Mouse (Mus musculus): ENCODE measurements around the gene Dpp4.

Gene Dpp4

DNA sequence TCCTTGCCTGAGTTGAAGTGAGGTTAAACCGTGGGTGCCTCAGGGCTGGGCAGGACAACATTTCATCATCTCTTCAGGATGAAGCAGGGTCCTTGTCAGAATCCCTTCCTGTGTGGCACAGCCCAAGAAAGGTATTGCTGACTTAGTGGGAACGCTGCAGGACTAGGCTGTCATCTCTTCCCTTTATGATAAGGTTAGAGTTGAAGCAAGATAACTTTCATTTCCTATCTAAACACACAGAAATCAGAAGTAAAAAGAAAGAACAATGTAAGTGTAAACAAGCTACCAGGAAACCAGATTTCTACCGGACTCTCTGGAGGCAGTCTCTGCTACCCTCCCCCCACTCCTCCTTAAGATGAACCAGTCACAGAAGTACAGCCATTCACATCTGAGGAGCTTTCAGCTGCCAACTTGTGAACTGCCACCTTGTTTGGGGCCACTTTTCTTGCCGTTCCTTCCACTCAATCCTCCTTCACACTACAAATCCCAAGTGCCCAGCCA, 3.3 kb downstream of the Dpp4 start:
- no peak for DNase-seq (ENCODE audit: low spot score)

DNA sequence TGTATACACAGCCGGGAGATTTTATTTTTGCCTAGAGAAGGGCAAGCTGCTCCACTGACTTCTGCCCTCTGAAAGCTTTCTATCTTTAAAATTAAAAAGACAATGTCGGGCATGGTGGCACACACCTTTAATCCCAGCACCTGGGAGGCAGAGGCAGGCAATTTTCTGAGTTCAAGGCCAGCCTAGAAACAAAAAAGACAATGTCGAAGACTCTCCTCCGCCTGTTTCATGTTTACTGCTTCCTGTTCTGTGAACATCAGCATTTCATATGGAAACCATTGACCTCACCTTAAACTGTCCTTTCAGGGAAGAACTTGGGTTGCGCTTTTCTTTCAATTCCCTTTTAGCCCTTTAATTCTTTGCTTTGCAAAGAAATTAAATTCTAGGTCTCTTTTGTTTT, 3.8 kb downstream of the Dpp4 start:
- no peak for DNase-seq (ENCODE audit: low spot score)

DNA sequence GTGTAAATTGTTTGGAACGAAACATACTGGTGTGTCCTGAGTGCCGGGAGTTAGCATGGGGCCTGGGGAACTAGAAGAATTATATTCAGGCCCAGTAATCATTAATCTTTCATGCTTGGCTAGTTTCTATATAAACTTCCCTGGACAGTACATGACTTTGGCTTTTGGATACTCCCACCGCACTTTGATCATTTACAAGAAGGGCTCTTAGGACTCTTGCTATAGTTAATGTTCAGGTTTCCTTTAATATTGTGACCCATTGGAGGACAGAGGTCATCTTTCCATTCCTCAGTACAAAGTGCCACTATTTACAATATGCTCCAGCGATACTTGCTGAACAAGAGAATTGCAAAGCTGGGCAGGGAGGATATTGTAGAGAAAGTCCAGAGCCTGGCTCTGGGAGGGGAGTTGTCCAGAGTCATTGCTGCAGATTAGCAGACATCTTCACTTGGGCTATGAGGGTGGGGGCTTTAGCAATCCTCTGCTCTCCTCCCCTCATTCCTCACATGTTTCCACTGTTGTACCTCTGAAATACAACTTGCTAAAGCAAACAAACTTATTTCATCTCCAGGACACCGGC, 8.4 kb downstream of the Dpp4 start:
- no peak for DNase-seq (ENCODE audit: low spot score)

DNA sequence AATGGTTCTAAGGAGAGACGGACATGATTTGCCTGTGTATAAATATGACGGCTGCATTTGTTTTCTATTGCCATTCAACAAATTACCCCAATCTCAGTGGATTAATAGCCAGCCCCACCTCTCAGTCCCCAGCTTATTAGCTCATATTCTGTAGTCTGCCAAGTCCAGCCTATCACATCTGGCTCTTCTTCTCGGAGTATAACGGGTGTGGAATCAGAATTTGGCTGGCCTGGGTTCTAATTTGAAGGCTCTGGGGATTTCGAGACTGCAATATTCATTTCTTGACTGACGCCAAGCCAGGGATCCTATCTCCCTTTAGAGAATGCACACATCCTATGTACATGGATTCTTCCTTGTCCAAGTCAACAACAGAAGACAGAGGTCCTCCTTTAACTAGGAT, 11.0 kb downstream of the Dpp4 start:
- DNase-seq (ENCODE audit: low spot score): no peak

DNA sequence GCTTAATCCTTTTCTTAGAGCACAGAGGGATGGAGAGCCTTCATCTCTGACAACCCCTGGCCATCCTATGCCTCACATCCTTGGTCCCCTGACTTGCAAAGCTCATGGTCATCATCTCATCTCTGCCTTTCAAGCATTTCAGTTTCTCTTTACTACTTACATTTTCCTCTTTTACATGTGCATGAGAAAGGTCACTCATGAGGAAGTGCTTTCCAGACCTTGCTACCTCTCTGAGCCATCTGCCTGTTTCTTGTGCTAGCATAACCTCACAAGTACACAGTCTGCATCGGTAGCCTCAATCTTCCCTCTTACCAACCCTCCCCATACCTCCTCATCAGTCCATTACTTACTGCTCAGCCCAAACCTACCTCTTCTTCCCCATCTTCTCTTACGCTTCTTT, 12.2 kb downstream of the Dpp4 start:
- DNase-seq (ENCODE audit: low spot score): no peak

DNA sequence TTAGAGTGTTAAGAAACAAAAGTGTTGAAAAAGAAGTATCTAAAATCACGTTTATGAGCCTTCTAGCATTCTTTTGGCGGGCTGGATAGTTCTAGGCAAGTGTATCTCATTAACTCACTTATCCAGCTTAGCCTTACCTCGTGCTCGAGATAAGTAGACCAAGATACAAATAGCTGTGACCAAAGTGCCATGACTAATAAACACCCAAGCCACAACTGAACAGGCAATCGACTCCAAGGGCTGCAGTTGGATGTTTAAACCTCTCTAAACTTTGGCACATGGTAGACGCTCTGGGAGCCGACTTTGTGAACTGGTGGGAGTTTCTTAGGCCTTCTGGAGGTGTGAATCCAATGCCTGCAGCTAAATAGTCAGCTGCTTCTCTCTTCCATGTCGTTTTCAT, 12.7 kb downstream of the Dpp4 start:
- no peak for DNase-seq (ENCODE audit: low spot score)

DNA sequence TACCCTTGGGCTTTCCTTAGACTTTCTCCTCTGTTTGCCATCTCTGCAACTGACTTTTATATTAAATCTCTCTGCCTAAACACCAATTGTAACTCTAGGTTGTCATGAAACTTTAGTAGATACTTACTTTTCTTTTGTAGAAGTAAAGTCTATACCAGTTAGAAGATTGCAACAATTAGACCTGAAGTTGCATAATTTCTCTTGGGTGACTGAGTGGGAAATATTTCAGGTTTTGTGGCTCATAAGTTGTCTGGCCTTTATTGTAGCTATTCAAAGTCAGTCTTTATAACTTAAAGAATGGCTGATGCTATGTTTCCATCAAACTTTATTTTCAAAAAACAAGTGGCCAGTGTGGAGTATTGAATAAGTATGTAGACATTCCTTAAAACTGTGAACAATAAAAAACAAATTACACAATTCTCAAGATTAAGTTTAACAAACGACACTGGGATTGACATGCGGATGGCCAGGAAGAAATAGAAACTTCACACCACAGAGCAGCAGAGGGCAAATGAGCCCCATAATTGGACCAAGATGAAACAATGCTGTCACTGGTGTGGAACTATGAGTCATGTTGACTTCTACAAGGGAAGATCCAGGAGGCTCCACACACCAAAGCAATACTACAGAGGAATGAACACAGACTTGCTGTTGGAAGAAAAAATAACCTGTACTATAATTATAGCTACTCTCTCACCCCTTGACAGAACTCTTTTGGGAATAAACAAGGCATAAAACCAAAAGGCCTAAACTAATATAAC, 13.7 kb downstream of the Dpp4 start:
- no peak for DNase-seq (ENCODE audit: low spot score)

DNA sequence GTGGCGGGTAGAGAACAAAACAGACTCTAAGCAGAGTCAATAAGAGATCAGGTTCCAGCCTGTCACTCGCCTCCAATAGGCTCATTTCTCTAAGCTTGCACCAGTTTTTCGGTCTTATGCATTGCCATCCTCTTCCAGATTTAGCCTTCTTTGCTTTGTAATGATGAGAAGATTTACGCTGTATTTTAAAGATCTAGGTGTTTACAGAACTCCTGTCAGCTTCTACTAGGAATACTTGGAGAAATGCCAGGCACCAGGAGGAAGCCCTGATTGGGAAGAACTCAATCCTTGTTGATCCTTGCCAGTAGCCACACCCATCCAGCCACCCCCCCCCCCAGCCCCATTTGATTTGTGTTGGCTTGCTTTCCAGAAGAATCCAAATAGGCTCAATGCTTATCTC, 14.4 kb downstream of the Dpp4 start:
- no peak for DNase-seq (ENCODE audit: low spot score)

DNA sequence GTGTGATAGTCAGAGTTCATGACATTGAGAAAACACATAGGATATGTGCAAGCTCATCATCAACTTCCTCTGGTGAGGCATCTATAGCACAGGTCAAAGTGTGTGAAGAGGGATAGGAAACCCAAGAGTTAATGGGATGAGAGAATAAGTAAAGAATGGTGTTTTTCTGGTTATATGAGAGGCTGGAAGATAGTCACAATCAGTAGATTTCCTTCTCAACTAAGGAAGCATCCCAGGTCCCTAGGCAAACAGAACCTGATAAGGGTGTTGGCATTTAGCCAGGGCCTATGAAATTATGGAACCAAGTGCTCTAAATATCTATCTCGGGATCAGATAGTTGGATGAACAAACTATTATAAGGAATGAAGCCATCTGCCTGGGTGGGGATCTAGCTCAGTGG, 15.2 kb downstream of the Dpp4 start:
- no peak for DNase-seq (ENCODE audit: low spot score)

DNA sequence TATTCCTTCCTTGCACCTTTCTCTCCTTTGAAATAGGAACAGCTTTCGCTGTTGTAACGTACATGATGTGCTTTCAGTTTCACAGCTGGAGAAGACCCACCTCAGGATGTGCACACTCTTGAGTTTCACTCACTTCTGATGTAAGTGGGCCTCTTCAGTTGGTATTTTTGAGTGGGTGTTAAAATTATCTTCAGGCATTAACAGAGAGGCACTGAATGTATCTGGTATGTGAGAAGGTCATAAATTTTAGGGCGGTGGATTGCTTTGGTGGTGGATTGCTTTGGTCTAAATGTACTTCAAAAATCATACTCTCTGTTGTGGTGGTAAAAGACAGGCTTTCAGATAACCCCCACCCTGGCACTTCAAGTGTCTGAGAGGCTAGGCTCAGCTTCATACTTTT, 17.2 kb downstream of the Dpp4 start:
- DNase-seq (ENCODE audit: low spot score): no peak

DNA sequence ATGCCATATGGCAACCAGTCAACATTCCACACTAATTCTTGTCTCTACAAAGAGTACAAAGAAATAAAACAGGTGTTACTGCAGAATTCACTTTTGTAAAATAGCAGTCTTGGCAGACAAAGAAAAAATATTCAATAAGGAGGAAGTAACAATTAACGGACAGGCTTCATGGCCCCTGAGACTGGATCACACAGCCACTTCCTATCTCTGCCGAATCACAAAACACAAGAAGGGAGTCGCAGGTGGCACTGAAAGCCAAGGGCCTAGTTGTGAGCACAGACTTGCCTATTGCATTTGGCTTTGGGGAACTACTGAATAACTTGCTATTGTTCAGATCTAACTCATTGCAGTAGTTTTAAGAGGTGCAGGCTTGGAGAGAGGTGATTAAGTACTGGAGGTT, 19.9 kb downstream of the Dpp4 start:
- DNase-seq (ENCODE audit: low spot score): no peak

DNA sequence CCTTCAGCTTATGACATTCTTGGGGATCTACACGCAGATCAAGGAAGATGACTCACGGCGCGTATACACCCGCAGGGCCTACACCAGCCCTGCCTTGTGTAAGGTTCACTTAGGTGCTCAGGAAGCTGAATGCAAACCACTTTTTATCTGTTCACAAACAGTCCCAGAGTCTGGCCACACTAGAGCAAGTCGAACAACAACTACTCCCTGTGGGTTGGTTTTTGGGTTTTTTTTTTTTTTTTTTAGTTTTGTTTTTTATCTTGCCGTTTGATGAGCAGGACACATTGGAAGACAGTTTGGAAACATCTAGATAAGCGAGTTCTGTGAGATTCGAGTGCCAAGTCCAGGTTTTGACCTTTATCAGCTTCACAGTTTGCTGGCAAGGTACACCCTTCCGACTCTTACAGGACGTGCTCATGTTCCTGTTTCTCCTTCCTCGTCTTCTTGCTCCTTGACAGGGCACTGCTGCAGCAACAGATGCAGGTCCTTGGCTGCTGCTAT, 21.0 kb downstream of the Dpp4 start:
- DNase-seq (ENCODE audit: low spot score): peak; percentile 21

DNA sequence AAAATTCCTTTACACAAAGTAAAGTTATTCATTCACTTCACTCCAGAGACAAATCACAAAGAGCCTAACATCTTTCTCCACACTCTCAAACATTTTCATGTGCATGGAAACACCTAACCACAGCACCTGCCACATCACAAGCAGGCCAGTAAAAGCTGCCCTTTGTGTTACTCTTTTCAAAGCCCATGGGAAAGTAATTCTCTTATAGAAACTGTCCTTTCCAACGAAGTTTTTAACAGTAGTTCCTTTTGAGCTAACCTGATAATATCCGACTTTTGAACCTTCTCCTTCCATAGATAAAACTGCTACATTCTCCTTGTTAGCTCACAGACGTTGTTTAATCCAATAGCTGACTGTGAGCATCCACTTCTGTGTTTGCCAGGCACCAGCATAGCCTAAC, 21.7 kb downstream of the Dpp4 start:
- no peak for DNase-seq (ENCODE audit: low spot score)

DNA sequence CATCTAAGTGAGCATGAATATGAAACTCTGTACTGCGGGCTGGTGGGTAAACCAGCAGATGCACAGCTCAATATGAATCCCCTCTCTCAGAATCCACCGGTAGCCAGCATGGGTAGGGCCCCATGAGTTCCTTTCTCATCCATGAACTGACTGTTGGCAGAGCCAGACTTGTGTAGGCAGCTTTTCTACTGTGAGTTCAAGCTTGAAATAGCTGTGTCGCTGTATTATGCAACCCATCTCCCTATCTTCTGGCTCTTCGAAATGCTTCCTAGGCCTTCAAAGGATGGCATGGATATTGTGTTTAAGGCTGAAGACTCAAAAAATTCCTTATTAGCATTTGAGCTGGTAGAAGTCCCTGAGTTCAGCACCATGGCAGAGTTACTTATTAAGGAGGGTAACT, 23.2 kb downstream of the Dpp4 start:
- no peak for DNase-seq (ENCODE audit: low spot score)

DNA sequence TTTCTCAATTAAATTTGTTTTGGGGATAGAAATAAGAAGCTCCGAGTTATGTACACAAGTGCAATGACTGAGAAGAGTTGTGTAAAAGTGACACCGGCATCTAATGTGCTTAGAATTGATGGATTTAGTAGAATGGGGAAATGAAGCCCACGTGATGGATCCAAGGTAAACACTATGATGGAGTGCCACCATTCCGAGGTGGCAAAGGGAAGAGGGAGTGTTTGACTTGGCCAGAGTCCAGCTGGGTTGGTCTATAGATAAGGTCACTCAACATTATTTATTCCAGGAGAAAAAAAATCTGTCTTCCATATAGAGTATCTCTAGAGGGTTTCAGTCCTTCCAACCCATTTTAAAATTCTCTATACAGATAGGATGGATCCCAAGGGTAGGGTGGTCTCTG, 28.8 kb downstream of the Dpp4 start:
- DNase-seq (ENCODE audit: low spot score): no peak

DNA sequence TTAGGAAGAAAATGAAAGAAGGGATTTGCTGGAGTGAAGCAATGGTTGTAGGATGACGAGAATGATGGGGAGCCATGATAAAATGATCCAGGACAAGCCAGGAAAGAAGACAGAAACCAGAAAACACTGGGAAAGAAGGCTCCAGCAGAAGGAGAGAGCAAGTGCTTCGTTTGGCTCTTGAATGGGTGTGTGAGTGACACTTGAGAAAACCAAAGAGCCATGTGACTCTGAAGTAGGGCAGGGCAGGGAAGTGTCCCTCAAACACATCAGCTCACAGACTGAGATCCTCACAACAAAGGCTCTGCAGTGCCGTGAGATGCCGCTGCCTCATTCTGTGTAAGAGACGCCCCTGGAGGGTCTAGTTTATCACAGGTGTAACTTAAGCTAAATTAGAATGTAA, 29.6 kb downstream of the Dpp4 start:
- no peak for DNase-seq (ENCODE audit: low spot score)

DNA sequence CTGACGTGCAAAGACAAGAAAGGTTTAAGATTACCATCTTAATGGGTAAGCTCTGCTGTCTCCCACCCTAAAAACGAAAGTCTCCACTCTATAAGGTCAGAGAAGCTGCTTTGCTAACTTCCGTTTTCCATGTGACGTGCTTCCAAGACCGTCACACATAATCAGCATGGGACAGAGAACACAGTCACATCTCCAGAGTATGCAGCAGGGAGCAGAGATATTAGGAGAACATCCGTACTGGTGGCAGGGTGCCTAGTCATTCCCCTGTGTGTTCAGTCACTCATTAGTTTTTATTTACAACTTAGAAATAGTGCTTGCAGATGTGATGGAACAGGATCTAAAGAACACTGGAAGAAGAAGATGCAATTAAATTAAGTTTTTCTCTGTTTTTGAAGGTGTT, 30.3 kb downstream of the Dpp4 start:
- no peak for DNase-seq (ENCODE audit: low spot score)

DNA sequence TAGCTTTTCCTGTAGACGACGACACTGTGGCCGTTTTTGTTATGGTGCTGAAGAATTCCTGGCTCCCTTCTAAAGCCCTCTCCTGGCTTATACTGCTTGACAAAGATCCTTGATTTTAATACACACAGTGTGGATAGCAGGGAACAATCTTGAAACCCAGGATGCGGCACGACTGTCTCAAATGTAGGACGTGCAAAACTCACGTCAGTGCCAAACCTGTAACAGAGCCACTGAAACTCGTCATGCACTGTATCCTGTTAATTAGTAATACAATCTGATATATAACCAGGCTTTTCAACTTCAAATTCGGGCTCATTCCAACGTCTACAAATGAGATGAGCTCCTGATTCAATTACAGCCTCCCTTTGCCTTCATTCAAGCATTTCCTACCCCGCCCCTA, 38.3 kb downstream of the Dpp4 start:
- DNase-seq (ENCODE audit: low spot score): no peak

DNA sequence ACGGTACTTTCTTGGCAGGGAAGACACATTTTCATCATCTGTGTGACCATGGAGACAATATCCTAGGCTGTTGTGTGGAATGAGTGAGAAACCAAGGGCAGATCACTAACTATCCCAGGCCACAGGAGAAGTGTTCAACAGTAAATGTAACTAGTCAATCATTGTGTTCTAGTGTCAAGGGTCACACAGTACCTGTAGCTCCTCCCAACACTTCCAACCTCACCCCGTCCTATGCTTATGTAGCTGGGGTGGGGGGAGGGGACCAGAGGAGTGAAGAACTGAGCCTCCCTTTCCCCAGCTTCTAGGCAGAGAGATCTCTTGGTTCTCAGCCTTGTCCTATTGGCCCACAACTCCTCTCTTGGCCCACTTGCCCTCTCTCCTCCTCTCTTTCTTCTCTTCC, 42.0 kb downstream of the Dpp4 start:
- DNase-seq (ENCODE audit: low spot score): no peak

DNA sequence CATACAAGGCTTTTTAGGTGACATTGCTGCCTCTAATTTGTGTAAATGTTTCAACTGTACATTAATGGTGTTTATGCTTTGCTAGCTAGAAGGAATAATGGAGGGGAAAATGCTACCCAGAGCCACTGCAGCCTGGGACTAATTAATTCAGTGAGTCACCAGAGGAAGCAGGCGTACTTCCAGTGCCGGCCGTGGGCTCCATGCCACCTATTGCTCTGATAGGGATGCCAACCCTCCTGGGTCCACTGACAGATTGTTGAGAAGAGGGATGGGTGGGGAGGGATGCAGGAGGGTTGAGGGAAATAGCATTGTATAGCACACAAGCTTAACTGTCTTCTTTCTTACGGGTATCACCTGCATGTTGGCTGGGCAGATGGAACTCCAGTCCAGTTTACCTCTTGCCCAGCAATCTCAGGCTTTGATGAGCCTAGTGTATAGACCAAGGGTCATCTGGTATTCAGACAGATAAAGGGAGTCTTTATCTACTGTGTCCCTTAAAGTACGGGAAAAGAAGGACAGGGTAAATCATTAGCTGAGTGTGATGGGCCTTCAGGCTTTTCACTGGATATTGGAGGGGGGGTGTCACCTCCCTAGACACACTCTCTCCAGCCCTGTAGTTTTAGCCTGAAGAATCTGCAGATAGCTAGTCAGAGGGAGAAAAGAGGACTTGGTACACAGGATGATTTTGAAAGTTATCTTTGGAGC, 43.5 kb downstream of the Dpp4 start:
- no peak for DNase-seq (ENCODE audit: low spot score)

DNA sequence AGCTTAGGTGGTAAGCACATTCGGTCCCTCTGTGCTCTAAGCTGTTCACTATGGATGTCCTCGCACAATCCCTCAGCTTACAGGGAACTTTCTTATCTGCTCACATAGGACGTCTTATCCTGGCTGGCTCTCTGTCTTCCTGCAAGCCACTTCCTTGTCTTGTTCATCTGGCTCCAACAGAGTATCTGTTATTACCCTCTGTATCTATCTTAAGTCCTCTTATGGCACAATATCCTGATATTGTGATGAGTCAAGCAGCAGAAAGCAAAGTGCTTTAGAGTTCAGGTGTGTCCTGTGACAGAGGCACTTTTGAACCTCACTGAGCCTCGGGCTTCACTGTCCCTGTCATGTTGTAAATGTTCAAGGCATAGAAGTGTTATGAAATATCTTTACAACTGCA, 48.4 kb downstream of the Dpp4 start:
- DNase-seq (ENCODE audit: low spot score): no peak

DNA sequence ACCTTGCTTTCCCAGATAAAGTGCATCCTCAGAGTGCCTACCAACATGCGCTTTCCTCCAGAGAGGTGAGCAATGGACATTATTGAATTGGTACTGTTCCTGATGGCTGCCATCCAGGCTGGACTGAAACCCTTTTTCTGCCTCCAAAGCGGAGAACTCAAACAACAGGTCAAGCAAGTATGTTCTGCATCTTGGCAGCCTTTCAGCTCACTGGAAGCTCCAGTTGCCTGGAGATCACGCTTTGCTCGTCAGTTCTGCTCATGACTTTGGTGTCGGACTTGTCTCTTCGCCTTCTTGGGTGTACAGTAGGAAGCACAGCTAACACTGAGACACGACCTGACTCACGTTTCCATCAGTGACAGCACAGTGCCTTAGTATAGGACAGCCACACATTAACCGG, 49.8 kb downstream of the Dpp4 start:
- DNase-seq (ENCODE audit: low spot score): peak; percentile 62

DNA sequence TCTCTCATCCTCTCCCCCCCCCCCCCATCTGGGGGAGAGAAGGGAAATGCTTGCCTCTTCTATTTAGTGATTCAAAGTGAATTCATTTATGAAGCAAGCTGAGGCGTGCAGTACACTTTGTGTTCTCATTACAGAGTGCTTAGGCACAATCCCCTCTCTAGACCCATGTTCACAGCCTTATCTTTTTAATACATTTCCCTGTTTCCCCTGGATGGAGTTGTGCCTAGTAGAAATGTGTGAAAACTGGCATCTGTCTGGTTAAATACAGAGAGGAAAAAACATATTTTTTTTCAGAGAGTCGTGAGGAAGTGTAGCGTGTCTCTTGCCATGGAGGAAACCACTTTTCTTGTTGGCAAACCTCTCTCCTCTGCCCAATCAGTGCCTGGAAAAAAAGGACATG, 50.5 kb downstream of the Dpp4 start:
- DNase-seq (ENCODE audit: low spot score): no peak

Measured in urinary bladder, postnatal 14 days (tissue).